Mouse (Mus musculus) left cerebral cortex, postnatal 4 days (tissue): ENCODE measurements around the gene Gnai2. TPM values are rescaled to one million over a fixed set of nuclear protein-coding genes. Genes with fewer than 3 reads are reported as not detected.
A peak's percentile ranks its signal among the peaks of the same experiment; 100 is the strongest.

Source experiments
- DNase-seq: peaks from one replicate; pipeline ENCODE4 v3.0.0-alpha.2; 2022
- intact Hi-C: fragments of 180-260 bp; cut with DNase I; formaldehyde crosslinking; loops from one replicate; pipeline ENCODE4 v1.15.1; 2025
- total RNA-seq, 2 experiments: library from RNA; stranded (reverse); gene quantifications; 2 replicates each; pipeline ENCODE4 v1.2.3; 2021

The Gnai2 gene
- 100 to 1,000 TPM; 302 to 303 TPM for total RNA-seq

DNA sequence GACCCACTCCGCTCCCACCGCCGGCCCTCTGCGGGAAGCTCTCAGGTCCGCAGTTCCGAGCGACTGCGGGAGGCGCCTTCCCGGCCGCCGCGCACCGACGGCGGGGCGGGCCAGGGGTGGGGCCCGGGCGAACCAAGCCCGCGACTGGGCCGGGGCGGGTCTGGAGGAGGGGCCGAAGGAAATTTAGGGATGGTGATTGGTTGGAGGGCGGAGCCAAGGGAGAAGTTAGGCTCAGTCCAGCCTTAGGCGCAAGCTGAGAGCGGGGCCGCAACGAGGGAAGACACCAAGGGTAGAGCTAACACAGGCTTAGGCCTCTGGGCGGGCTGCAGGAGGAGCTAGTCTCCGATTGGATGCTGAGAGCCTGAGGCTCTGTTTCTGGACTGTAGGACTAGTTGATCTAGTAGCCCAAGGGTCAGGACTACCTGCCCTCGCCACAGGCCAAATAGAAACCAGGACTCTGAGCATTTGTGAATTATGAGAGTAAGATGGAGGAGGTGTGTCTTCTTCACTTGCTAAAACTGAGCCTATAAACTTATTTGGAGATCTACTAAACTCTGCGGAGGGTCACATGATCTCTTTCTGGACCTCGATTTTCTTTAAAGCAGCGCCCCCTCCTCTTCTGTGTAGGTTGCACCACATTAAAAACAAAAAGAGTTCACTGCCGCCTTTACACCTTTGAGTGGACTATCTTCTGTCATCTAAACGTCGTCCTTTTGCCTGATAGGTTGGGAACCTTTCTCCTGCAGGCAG lies at the start of gene Gnai2:
TSS of gene Gnai2 (minus strand) at position 89 of the 750 bp plus-strand sequence.
- DNase-seq: peak; percentile 94
- intact Hi-C loops: no loop called here

- no peak for DNase-seq
- intact Hi-C loops: no loop called here
Measured at GRCm38 (mm10) chr9:107682405-107682804, 47.2 kb upstream of the Gnai2 start.

DNA sequence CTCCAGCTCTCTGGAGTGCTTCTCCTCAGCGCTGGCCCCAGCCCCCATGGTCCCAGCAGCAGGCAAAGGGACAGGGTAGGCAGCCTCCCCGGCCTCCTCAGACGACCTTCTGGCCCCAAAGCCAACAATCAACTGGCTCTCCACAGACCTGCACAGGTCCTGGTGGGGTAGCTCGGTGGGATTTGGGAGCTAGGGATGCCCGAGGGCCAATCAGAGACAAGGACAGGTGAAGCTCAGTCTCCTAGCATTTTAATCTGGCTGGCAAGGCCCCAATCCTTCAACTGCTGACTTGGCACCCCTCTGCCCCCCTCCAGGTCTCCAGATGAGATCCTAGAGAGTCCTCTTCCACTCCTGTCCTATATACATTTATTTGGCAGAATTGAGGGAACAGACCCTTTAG lies 44.3 kb upstream of the Gnai2 start, which contains the start of gene Gnat1:
TSS of gene Gnat1 (minus strand) at position 212 of the 400 bp plus-strand sequence.
- no peak for DNase-seq
- intact Hi-C loops: loop anchor here (5.0 kb wide), 2 partner anchors 37 to 77 kb away; no protein-coding TSS in a partner anchor

DNA sequence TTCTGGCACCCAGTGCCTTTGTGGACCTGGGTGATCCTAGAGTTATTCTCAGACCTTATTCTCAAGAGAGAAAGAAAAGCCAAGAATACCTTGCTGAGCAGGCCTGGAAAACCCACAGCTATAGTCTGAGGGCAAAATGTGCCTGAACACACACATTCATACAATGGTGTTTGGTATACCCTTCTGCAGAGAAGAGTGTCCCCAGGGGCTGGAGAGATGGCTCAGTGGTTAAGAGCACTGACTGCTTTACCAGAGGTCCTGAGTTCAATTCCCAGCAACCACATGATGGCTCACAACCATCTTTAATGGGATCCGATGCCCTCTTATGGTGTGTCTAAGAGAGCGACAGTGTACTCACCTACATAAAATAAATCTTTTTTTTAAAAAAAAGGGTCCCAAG lies 43.7 kb upstream of the Gnai2 start:
- no peak for DNase-seq
- intact Hi-C loops: loop anchor here (5.0 kb wide), 2 partner anchors 37 to 77 kb away; no protein-coding TSS in a partner anchor

DNA sequence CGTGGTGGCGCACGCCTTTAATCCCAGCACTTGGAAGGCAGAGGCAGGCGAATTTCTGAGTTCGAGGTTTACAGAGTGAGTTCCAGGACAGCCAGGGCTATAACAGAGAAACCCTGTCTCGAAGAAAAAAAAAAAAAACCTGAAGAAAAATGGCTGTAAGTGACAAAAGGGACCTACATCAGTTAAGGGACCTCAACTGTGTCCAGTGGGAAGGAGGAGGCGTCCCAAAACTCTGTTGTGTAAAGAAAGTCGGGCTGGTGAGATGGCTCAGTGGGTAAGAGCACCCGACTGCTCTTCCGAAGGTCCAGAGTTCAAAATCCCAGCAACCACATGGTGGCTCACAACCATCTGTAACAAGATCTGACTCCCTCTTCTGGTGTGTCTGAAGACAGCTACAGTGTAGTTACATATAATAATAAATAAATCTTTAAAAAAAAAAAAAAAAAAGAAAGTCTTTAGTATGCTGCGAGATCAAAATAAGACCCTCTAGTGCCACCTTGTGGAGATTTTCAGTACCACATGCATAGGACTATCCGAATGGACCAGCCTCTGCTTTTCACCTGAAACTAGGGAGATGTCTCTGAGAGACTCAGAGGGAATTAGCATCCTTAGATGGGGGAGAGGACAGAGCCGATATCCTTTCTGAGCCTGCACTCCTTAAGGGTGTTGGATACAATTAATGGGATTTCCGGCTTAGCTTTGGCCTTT lies 42.8 kb upstream of the Gnai2 start:
- peak; percentile 76 for DNase-seq
- intact Hi-C loops: loop anchor here (5.0 kb wide), 2 partner anchors 36 to 76 kb away; no protein-coding TSS in a partner anchor

DNA sequence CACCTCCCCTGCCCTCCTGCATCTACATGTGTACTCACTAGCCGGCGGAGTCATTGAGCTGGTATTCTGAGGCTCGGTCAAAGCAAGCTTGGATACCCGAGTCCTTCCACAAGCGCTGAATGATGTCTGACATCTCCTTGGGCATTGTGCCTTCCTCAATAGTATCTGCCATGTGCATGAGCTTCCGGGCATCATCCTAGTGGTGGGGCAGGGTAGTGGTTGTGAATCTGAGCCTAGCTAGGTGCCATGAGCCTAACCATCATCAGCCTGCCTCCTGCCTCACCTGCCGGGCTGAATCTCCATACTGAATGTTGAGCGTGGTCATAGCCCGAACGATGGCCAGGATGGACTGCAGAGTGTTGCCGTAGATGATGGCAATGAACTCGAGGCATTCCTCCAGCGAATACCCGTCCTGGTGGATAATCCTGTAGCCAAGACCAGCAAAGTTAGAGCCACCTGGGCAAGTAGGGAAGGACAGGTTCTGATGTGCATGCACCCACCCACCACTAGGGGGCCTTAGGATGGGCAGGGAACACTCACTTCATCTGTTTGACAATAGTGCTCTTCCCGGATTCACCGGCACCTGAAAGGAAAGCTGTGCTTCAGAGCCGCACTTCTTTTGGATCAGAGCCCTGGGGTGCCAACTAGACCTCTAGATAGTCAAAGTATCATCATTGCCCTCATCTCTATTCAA lies 42.1 kb upstream of the Gnai2 start:
- DNase-seq: peak; percentile 53
- intact Hi-C loops: loop anchor here (5.0 kb wide), 2 partner anchors 35 to 75 kb away; no protein-coding TSS in a partner anchor

DNA sequence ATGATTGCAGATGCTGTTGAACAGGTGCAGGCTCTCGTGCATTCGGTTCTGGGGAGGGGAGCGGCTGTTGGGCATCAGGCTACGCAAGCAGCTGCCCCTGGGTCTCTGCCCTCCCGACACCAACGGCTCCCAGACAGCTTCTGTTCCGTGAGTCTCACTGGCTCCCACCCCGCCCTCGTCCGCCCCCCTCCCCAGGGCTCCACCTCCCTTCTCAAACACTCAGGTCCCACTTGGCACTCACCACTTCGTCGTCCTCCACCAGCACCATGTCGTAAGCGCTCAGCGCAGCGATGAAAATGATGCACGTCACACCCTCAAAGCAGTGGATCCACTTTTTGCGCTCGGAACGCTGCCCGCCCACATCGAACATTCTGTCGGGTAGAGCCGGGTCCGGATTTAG lies 41.1 kb upstream of the Gnai2 start:
- intact Hi-C loops: loop anchor here (5.0 kb wide), 2 partner anchors 34 to 74 kb away; no protein-coding TSS in a partner anchor
- DNase-seq: peak; percentile 41

DNA sequence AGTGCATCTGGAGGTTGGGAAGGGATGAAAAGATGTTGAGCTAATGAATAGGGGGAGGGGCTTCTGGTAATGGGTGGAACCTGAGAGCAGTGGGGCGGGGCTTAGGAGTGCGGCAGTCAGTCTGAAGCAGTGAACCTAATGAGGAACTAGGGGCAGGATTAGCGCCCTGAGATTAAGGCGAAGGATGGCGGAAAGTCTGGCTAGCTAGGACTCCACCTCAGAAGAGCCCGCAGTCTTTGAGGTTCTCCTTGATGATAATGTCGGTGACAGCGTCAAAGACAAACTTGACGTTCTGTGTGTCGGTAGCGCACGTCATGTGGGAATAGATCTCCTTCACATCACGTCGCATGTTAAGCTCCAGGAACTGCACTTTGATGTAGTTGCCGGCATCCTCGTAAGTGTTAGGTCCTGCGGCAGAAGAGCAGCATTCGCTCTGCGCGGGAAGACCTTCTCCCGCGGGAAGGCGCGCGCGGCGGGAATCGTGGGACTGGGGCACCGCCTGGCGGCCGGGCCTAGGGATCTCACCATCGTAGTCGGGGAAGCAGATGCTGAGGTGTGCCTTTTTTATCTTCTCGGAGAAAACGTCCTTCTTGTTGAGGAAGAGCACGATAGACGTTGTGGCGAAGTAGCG lies 40.6 kb upstream of the Gnai2 start:
- intact Hi-C loops: loop anchor here (5.0 kb wide), 2 partner anchors 33 to 73 kb away; no protein-coding TSS in a partner anchor
- peak; percentile 78 for DNase-seq

- intact Hi-C loops: loop anchor here (5.0 kb wide), 2 partner anchors 33 to 73 kb away; no protein-coding TSS in a partner anchor
- DNase-seq: no peak
Measured at GRCm38 (mm10) chr9:107674609-107675429, 39.7 kb upstream of the Gnai2 start.

- DNase-seq: no peak
- intact Hi-C loops: no loop called here
Measured at GRCm38 (mm10) chr9:107670259-107670658, 35.1 kb upstream of the Gnai2 start.

GRCm38 (mm10) chr9:107669480-107669945 lies 34.3 kb upstream of the Gnai2 start, which contains the start of gene Slc38a3:
Slc38a3 (minus strand) TSS chr9:107669530.
- intact Hi-C loops: no loop called here
- DNase-seq: no peak

GRCm38 (mm10) chr9:107668916-107669315 lies 33.7 kb upstream of the Gnai2 start:
- intact Hi-C loops: no loop called here
- no peak for DNase-seq

DNA sequence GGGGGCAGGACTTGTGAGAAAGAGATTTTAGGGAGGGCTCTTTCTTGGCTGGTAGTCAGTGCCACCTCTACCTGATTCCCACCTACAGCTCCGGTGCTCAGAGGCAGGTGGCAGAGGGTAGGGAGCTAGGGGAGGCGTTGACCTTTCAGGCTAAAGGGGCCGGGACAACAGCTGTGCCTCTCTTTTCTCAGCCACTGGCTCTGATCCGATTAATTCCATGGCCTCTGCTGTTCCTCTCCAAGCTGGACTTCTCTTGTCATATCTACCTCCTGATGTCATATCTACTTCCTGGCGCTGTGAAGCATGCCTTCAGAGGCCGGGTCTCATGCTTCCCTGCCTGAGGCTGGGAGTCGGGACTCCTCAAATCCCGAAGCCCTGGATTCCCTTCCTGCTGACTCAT lies 32.8 kb upstream of the Gnai2 start:
- intact Hi-C loops: no loop called here
- no peak for DNase-seq

DNA sequence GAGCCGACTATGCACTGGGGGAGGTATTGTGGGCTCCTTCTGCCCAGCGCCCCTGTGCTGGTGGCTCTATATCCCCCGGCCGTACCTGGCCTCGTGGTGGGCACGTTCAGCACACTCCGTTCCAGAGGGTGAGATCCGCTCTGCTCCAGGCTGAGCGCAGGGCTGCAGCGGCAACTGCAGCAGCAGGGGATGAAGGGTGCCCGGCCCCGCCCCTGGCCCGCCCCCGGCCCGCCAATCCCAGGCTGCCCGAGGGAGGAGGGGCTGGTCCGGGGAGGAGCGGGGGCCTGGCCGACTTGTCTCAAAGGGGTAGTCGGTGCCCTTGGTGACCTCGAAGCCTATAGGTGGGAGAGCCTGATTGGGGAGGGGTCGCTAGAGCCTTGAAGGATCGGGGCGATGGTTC lies 32.1 kb upstream of the Gnai2 start:
- intact Hi-C loops: no loop called here
- peak; percentile 63 for DNase-seq

DNA sequence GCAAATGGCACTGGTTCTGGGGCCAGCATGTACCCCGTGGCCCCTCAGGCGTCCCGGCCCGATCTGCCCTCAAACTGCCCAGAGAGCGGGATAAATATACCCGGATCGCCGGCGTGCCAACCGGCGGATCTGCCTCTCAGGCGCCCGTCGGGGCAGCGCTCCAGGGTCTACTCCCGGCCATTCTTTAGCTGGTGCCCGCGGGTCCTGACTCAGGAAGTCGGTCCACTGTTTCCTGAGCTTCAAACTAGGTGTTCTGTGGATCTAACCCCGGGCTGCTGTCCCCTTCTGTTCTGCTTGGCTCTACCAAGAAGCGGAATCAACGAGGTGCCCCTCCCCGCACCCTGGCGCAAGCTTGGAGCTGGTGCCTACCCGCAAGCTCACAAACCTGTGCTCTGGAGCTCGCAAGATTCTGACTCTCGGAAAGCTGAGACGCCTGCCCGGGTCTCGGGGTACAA lies 31.6 kb upstream of the Gnai2 start:
- no peak for DNase-seq
- intact Hi-C loops: no loop called here

- DNase-seq: no peak
- intact Hi-C loops: no loop called here
Measured at GRCm38 (mm10) chr9:107665308-107665707, 30.1 kb upstream of the Gnai2 start.

- DNase-seq: no peak
Measured at GRCm38 (mm10) chr9:107663525-107663924, 28.4 kb upstream of the Gnai2 start.

DNA sequence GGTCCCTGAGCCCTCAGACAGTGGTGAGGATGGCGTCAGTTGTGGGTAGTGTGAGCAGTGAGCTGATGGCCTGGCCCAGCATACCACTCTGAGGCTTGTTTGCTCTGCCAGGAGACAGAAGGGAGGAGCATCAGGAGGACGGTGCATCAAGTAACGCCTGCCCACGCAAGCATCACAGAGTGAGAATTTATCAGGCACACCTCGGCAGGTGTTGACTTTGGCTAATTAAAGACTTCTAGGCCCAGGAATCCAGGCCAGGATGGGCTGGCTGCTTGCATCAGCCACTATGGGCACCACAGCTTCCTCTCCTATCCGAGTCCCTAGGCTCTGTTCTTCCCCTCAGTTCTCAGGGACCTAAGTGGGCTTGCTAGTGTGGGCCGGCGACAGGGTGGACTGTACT lies 27.2 kb upstream of the Gnai2 start:
- no peak for DNase-seq
- intact Hi-C loops: no loop called here

More at GRCm38 (mm10) chr9:107663525-107663924, 28.4 kb upstream of the Gnai2 start:
- intact Hi-C loops: no loop called here

DNA sequence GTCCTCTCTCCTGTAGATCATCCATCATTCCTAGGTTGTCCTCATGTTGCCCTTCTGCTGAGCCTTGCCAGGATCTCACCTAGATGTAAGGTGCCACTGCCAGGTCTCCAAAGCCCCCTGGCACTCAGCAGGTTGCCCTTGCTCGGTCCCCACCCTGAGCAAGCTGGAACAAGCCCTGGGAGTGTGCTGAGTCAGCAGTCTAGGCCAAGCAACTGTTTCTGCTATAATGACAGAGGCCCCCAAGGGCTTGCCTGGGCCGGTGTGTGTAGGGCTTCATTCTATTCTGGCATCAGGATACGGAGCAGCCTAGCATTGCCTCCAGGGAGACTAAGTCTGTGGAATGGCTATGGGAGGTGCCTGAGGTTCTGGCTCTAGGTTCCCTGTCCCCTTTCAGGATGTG lies 25.6 kb upstream of the Gnai2 start:
- intact Hi-C loops: no loop called here
- DNase-seq: no peak
